Mouse (Mus musculus) cortical plate, adult 2 months (tissue): Measurements from ENCODE around the gene Vstm2l. TPM values are rescaled to one million over a fixed set of nuclear protein-coding genes. Genes with fewer than 3 reads are reported as not detected.

ENCODE experiments used
- H3K27ac ChIP-seq: fragments of 200-500 bp; 2 replicates; pipeline ENCODE4 v1.5.1; 2012; ENCODE audit warnings: low read length, control low read depth, inconsistent platforms; ENCODE audit not compliant: insufficient read depth
- H3K4me1 ChIP-seq: fragments of 200-500 bp; 2 replicates; pipeline ENCODE4 v1.6.1; 2011; ENCODE audit warnings: low read length; ENCODE audit not compliant: control insufficient read depth, insufficient read depth
- H3K4me3 ChIP-seq: fragments of 200-500 bp; 2 replicates; pipeline ENCODE4 v1.5.1; 2011; ENCODE audit warnings: mild to moderate bottlenecking, low read length, control low read depth; ENCODE audit not compliant: insufficient read depth
- CTCF ChIP-seq: fragments of 200-500 bp; IDR thresholded peaks from 2 replicates; pipeline ENCODE4 v1.5.1; 2011; ENCODE audit warnings: mild to moderate bottlenecking, control low read depth, low read length; ENCODE audit not compliant: insufficient read depth; ENCODE audit errors: extremely low read depth
- POLR2A ChIP-seq: fragments of 200-500 bp; IDR thresholded peaks from 2 replicates; pipeline ENCODE4 v1.6.1; 2011; ENCODE audit warnings: mild to moderate bottlenecking, low read length, control low read depth; ENCODE audit not compliant: insufficient read depth; ENCODE audit errors: extremely low read depth
- polyA plus RNA-seq: library from polyadenylated mRNA; depleted of rRNA; stranded (reverse); fragments of >200 nt; gene quantifications from 2 replicates; pipeline ENCODE4 v1.2.3, GENCODE M21; 2012

Vstm2l gene
- polyA plus RNA-seq, 1 experiment: 65.1 TPM

GRCm38 (mm10) chr2:157927397-157927796 is 12.9 kb downstream of the Vstm2l start:
- H3K4me1 ChIP-seq: peaks cover 8% of the 10 kb centered on the region
- no peak overlapping the region for H3K4me3 ChIP-seq
- H3K27ac ChIP-seq: no peak overlapping the region; the same call in 1 of the 2 replicates
- TF ChIP-seq POLR2A (no peak), CTCF (no peak)

- no peak overlapping the region; the same call in 1 of the 2 replicates for H3K27ac ChIP-seq
- no peak overlapping the region for H3K4me3 ChIP-seq
- TF ChIP-seq CTCF (no peak), POLR2A (no peak)
- peaks cover 8% of the 10 kb centered on the region for H3K4me1 ChIP-seq
Measured at GRCm38 (mm10) chr2:157927815-157928214, 13.4 kb downstream of the Vstm2l start.

- TF ChIP-seq CTCF (no peak), POLR2A (no peak)
Measured at GRCm38 (mm10) chr2:157932655-157933054, 18.2 kb downstream of the Vstm2l start.

GRCm38 (mm10) chr2:157935444-157936171 is 21.2 kb downstream of the Vstm2l start:
- H3K4me3 ChIP-seq: no peak overlapping the region
- TF ChIP-seq POLR2A (no peak), CTCF (no peak)
- H3K27ac ChIP-seq: no peak overlapping the region
- no peaks in the 10 kb centered on the region for H3K4me1 ChIP-seq

More at GRCm38 (mm10) chr2:157932655-157933054, 18.2 kb downstream of the Vstm2l start:
- Histone ChIP-seq H3K4me1 (0 out of 2 replicates have a peak, but pooled peaks cover 1% of the 10 kb centered on the region), H3K27ac (no peak overlapping the region), H3K4me3 (no peak overlapping the region)

GRCm38 (mm10) chr2:157936676-157937075 is 22.2 kb downstream of the Vstm2l start:
- no peak for TF ChIP-seq CTCF
- TF ChIP-seq POLR2A: no peak
- no peaks in the 10 kb centered on the region for H3K4me1 ChIP-seq
- H3K27ac ChIP-seq: no peak overlapping the region
- no peak overlapping the region for H3K4me3 ChIP-seq

GRCm38 (mm10) chr2:157940586-157941185 is 26.2 kb downstream of the Vstm2l start:
- Histone ChIP-seq H3K4me1 (no peaks in the 10 kb centered on the region), H3K27ac (no peak overlapping the region), H3K4me3 (no peak overlapping the region)
- TF ChIP-seq POLR2A (no peak), CTCF (no peak)

GRCm38 (mm10) chr2:157943514-157944155 is 29.2 kb downstream of the Vstm2l start:
- TF ChIP-seq POLR2A (no peak), CTCF (peak; percentile 32; the same call in 1 of the 2 replicates)
- H3K27ac ChIP-seq: no peak overlapping the region
- H3K4me3 ChIP-seq: peak overlapping the region; percentile 27
- no peaks in the 10 kb centered on the region for H3K4me1 ChIP-seq

- Histone ChIP-seq H3K4me1 (no peaks in the 10 kb centered on the region), H3K4me3 (peak overlapping the region; percentile 27; the same call in 1 of the 2 replicates), H3K27ac (no peak overlapping the region)
- no peak for TF ChIP-seq CTCF
- TF ChIP-seq POLR2A: no peak
Measured at GRCm38 (mm10) chr2:157944156-157944893, 29.9 kb downstream of the Vstm2l start.

- TF ChIP-seq CTCF (no peak), POLR2A (no peak)
- H3K27ac ChIP-seq: no peak overlapping the region
- no peak overlapping the region for H3K4me3 ChIP-seq
- H3K4me1 ChIP-seq: no peaks in the 10 kb centered on the region
Measured at GRCm38 (mm10) chr2:157953978-157954377, 39.5 kb downstream of the Vstm2l start.
